Mouse (Mus musculus) thymus, adult 2 months (tissue): ENCODE measurements around the gene Frrs1l. TPM values are rescaled to one million over a fixed set of nuclear protein-coding genes. Genes with fewer than 3 reads are reported as not detected.
A peak's percentile ranks its signal among the peaks of the same experiment; 100 is the strongest.

Source experiments
- DNase-seq: peaks from one replicate; pipeline ENCODE4 v3.0.0; 2021
- H3K27ac ChIP-seq: fragments of 200-500 bp; 2 replicates; pipeline ENCODE4 v1.5.1; 2012; ENCODE audit warnings: low read length, control low read depth; ENCODE audit not compliant: control insufficient read depth, insufficient read depth
- H3K27me3 ChIP-seq: fragments of 200-500 bp; 2 replicates; pipeline ENCODE4 v1.6.1; 2012; ENCODE audit warnings: mild to moderate bottlenecking, low read length, moderate library complexity, mixed read lengths; ENCODE audit not compliant: control insufficient read depth, insufficient read depth
- H3K36me3 ChIP-seq: fragments of 200-500 bp; 2 replicates; pipeline ENCODE4 v1.6.1; 2012; ENCODE audit warnings: mild to moderate bottlenecking, low read length, moderate library complexity; ENCODE audit not compliant: control insufficient read depth, insufficient read depth
- H3K4me1 ChIP-seq: fragments of 200-500 bp; replicated peaks from 2 replicates; pipeline ENCODE4 v1.6.1; 2012; ENCODE audit warnings: low read length; ENCODE audit not compliant: control insufficient read depth, insufficient read depth
- H3K4me3 ChIP-seq: fragments of 200-500 bp; 2 replicates; pipeline ENCODE4 v1.5.1; 2012; ENCODE audit warnings: mild to moderate bottlenecking, low read length, control low read depth, moderate library complexity; ENCODE audit not compliant: control insufficient read depth, insufficient read depth
- CTCF ChIP-seq: fragments of 200-500 bp; IDR thresholded peaks from 2 replicates; pipeline ENCODE4 v1.5.1; 2012; ENCODE audit warnings: mild to moderate bottlenecking, control low read depth, low read length, moderate library complexity, borderline replicate concordance; ENCODE audit not compliant: control insufficient read depth, poor library complexity, insufficient read depth; ENCODE audit errors: extremely low read depth
- POLR2A ChIP-seq: fragments of 200-500 bp; IDR thresholded peaks from 2 replicates; pipeline ENCODE4 v1.6.1; 2012; ENCODE audit warnings: mild to moderate bottlenecking, low read length, control low read depth, moderate library complexity; ENCODE audit not compliant: control insufficient read depth, poor library complexity, insufficient read depth; ENCODE audit errors: extremely low read depth
- WGBS: fragments of 180-500 bp; shearing (Covaris S2); methylation state at CpG from one replicate; pipeline ENCODE4 v1.1.7; 2018; 5-methylcytosine and 5-hydroxymethylcytosine counted together
- polyA plus RNA-seq: library from polyadenylated mRNA; depleted of rRNA; stranded (reverse); fragments of >200 nt; gene quantifications from 2 replicates; pipeline ENCODE4 v1.2.3, GENCODE M21; 2012; rRNA removed

The Frrs1l gene
- 0.03 TPM in 1 of 2 replicates, not detected in the other for polyA plus RNA-seq

- Histone ChIP-seq H3K4me3 (peak within 1 kb of the TSS; percentile 2; the same call in 1 of the 2 replicates), H3K27me3 (peaks cover 9% of the 10 kb centered on the region; the same call in 1 of the 2 replicates), H3K27ac (no peak within 1 kb of the TSS), H3K4me1 (peaks cover 13% of the 10 kb centered on the region), H3K36me3 (no peaks in the 10 kb centered on the region)
- no peak for DNase-seq
- WGBS = 3% methylated on average over 44 of the region's 44 CpGs
- TF ChIP-seq CTCF (no peak), POLR2A (no peak)
These were observed at the start of gene Frrs1l for GRCm38 (mm10) chr4:56990215-56990584. Gene Frrs1l, minus strand, starts transcription at chr4:56990391.

GRCm38 (mm10) chr4:57039127-57040031 is 49.2 kb upstream of the Frrs1l start:
- WGBS = 11% methylated on average over 23 of the region's 23 CpGs
- H3K4me1 ChIP-seq = peaks cover 17% of the 10 kb centered on the region
- no peak overlapping the region for H3K27ac ChIP-seq
- no peak overlapping the region for H3K4me3 ChIP-seq
- H3K36me3 ChIP-seq = no peaks in the 10 kb centered on the region
- TF ChIP-seq CTCF (no peak), POLR2A (no peak)
- no peak for DNase-seq
- no peaks in the 10 kb centered on the region for H3K27me3 ChIP-seq

GRCm38 (mm10) chr4:57037554-57037953 is 47.4 kb upstream of the Frrs1l start:
- Histone ChIP-seq H3K27ac (no peak overlapping the region), H3K4me1 (peaks cover 17% of the 10 kb centered on the region), H3K36me3 (no peaks in the 10 kb centered on the region), H3K27me3 (no peaks in the 10 kb centered on the region), H3K4me3 (no peak overlapping the region)
- TF ChIP-seq CTCF = no peak
- TF ChIP-seq POLR2A = no peak
- no peak for DNase-seq
- WGBS = 68% methylated on average over 7 of the region's 7 CpGs

DNA sequence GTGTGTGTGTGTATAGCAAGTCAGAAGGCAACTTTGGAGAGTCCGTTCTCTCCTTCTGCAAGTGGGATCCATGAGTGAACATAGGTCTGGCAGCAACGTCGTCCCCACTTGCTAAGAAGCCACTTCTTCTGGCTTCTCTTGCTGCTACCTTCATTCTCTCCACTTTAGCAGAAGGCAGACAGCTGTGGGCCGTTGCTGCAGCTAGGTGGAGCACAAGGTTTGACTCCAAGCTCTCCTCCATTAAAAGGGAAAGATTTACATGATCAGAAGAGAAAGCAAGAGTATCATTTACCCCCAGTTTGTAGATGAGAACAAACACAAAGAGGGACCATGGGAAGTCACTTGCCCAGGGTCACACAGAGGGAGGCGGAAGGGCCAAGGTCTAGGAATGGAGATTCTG is 44.0 kb upstream of the Frrs1l start:
- 56% methylated on average over 5 of the region's 5 CpGs for WGBS
- H3K36me3 ChIP-seq = no peaks in the 10 kb centered on the region
- H3K4me1 ChIP-seq = peaks cover 6% of the 10 kb centered on the region
- H3K27ac ChIP-seq = no peak overlapping the region
- TF ChIP-seq POLR2A (no peak), CTCF (no peak)
- no peak overlapping the region for H3K4me3 ChIP-seq
- DNase-seq = no peak
- H3K27me3 ChIP-seq = no peaks in the 10 kb centered on the region

- Histone ChIP-seq H3K27ac (no peak overlapping the region), H3K4me3 (no peak overlapping the region), H3K27me3 (no peaks in the 10 kb centered on the region), H3K36me3 (no peaks in the 10 kb centered on the region), H3K4me1 (peaks cover 13% of the 10 kb centered on the region)
- TF ChIP-seq CTCF (no peak), POLR2A (no peak)
- no peak for DNase-seq
- WGBS = 70% methylated on average over 4 of the region's 4 CpGs
These were observed 41.2 kb upstream of the Frrs1l start for GRCm38 (mm10) chr4:57031440-57031839.

DNA sequence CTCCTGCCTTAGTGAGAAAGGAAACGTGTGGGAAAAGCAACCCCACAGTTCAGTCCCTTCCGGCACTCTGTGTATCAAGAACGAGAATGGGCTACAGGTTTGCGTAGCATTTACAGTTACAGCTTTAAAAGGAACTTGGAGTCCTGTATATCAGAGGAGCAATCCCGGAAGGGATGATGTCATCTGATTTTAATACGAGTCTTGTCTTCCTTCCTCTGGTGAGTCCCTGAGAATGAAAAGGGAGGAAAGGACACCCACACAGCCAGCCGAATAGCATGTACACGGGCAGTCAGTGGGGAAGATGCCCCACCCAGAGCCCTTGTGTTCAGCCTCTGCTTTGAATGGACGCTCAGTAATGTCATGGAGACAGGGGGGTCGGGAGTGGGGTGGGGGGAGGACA is 37.8 kb upstream of the Frrs1l start:
- Histone ChIP-seq H3K27ac (peak overlapping the region; percentile 14; the same call in 1 of the 2 replicates), H3K4me1 (peaks cover 13% of the 10 kb centered on the region), H3K27me3 (no peaks in the 10 kb centered on the region), H3K4me3 (no peak overlapping the region), H3K36me3 (no peaks in the 10 kb centered on the region)
- TF ChIP-seq CTCF = no peak
- no peak for TF ChIP-seq POLR2A
- 12% methylated on average over 10 of the region's 10 CpGs for WGBS
- DNase-seq = no peak
